Mouse (Mus musculus): ENCODE measurements around the gene Igfbp5. TPM values are rescaled to one million over a fixed set of nuclear protein-coding genes. Genes with fewer than 3 reads are reported as not detected.

Igfbp5 gene
- total RNA-seq, 4 experiments from 2014 or later: 65.8 to 95.2 (median 82.5) TPM

DNA sequence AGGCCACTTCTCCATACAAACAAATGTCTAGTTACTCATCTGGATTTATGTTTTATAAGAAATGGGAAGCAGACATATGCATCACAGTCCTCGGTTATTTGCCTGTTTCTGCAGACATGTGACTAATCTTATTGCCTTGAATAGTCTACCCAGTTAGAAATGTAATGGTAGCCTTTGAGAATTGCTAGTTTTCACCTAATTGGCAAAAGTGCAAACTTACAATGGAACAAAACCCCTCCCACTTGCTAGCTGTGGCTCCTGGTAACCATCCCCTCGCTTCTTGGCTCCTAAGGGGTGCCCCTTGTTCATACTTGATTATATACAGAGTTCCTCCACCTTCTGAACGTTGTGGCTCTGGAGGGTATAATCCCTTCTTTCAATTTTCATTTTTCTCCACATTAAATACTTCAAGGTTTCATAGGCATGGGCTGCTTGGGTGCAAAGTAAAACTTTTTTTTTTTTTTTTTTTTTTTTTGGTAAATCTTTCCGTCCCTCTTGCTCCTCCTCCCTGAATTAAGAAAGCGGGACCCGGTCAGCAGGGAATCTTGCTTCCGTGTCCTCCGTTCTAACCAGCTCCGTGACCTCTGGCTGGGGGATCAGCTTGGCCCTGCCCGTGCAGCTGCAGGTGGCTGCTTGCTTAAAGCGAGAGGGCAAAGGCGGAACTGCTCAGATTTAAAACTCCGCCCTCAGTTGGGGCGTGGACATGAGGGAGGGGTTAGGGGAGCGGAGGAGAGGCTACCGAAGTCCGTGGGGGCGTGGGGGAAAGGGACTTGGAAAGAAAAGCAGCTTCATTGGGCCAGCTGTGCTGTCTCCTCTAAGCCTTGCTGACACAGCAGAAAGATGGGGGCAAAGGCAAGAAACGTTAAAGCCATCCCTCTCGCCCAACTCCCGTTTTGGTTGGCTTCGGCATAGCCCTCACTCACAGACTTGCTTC lies 4.7 kb downstream of the Igfbp5 start:
- DNase-seq (ENCODE audit: low spot score in 2 of 2): peak; percentile 37 to 50

DNA sequence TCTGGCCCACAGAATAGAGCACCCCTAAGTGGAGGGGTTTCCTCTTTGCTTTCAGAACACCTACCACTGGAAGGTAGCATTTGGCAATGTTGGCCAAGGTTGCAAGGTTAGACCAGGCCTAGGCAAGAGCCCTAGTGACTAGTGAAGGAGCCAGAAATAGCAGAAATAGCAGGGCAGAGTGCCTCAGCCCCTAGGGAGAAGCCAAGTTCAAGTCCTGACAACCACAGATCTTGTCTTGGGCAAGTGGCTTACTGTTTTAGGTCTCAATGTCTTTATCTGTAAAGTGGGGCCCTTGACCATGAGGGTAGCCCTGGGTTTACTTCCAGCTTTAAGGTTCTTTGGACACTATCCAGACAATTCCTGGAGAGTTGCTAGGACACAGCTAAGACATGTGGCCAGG lies 5.4 kb downstream of the Igfbp5 start:
- DNase-seq (ENCODE audit: low spot score in 2 of 2): no peak

DNA sequence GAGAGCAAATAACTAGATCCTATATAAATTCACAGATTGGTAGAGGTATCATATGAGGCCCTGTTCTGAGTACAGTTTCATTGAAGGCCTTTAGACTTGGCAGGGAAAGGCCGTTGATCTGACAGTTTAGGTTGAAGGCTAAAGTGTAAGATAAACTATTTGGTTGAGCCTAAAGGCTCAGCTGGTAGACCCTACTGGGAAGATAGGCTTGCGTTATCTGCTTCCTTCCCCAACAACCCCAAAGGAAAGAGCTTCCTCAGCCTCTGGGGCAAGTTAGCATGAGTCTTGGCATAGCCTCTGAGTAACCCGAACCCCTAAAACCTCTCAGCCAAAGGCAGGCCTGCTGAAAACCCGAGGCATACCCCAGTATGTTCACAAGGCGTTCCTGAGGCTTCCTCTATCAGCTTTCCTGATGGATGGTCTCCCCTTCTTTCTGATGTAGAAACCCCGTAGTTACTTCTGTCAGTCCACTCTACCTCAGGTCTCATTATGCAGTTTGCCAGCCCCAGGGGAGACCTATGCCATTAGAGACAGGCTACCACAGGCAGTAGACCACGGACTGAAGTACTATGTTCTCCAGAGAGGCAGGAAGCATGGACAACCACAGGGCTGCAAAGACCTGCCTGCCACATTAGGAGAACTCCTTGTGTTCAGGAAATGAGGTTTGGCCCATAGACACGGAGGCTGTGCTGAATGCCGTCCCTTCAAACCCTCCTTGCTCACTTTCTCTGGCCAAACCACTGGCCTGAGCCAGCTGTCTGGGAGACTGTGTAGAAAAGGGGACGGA lies 6.1 kb downstream of the Igfbp5 start:
- DNase-seq (ENCODE audit: low spot score in 2 of 2): no peak

DNA sequence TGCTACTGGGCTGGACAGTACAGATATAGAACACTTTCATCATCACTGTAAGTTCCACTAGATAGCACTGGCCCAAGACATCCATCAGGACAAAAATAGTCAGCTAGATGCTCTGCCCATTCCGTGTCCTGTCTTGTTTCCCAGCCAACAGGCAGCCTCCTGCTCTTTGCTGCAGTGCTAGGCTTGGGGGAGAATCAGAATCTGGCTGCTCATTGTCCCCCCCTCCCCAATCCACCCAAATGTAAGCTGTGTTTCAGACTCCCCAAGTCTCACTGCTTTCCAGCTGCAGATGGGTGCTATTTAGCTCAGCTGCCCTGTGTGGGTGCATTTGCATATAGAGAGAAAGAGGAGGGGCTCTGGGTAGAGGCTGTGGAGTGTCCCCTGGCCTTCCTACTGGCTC lies 7.3 kb downstream of the Igfbp5 start:
- DNase-seq (ENCODE audit: low spot score in 2 of 2): no peak

DNA sequence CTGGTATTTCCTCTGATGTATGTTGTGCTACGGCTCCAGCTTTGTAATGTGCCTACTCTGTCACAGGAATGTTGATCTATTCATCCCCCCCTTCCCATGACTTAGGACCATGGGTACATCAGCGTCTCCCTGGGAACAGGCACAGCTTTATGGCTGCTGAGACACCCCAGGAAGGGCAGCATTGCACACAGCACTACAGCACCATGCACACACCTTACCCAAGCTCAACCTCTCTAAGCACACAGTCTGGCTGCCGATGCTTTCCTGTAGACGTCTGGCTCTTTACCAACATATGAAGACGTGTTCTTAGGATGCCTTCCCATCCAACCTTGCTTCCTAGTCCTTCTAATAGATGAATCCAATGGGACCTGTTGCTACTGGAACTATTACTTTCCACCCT lies 8.3 kb downstream of the Igfbp5 start:
- DNase-seq (ENCODE audit: low spot score in 2 of 2): no peak

DNA sequence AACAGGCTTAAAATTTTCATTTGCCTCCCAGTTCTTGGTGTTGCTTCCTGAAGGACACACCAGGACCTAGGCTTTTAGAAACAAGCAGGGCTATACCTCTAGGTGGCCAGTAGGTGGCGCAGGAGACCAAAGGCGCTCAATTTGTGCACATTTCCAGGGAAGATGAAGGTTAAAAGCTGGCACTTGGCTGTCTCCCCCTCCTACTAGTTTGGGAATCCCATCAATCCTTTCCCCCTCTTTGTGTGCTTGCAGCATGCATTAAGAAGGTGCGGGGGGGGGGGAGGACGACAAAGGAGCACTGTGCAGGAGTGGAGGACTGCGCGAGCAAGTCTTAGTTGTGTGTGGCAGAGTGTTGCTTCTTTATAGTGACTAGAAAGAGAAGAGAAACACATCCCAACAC lies 8.8 kb downstream of the Igfbp5 start:
- DNase-seq (ENCODE audit: low spot score in 2 of 2): peak in 1 of 2 experiments; percentile 57

DNA sequence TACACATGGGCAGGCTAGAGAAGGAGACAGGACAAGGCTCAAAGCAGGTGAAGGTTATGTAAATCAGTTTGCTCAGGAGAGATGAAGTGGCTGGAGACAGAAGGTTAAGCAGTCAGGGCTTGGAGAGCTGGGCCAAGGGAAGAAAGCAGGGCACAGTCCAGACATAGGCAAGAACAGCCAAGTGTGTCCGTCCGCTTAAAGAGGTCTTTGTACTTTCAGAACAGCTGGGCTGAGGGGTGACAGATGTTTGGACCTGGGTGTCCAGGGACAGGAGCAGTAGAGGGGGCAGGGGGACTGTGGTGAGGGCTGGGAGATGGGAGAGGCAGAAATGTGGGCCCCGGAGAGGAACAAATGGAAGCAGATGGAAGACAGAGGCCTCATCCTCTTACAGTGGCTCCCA lies 10.4 kb downstream of the Igfbp5 start:
- DNase-seq (ENCODE audit: low spot score in 2 of 2): no peak

DNA sequence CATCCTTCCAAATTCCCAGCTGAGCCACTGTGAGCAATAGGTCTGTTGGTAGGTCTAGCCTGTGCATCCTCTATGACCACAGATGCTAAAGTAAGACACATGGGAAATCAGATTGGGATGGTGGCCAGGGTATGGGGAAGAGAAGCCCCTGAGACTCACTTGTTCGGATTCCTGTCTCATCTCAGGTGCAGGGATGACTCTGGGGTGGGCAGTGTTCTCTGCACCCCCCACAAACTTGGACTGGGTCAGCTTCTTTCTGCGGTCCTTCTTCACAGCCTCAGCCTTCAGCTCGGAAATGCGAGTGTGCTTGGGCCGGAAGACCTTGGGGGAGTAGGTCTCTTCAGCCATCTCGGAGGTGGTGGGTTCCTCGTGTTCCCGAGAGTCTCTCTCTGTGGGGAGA lies 11.0 kb downstream of the Igfbp5 start:
- no peak for DNase-seq (ENCODE audit: low spot score in 2 of 2)

DNA sequence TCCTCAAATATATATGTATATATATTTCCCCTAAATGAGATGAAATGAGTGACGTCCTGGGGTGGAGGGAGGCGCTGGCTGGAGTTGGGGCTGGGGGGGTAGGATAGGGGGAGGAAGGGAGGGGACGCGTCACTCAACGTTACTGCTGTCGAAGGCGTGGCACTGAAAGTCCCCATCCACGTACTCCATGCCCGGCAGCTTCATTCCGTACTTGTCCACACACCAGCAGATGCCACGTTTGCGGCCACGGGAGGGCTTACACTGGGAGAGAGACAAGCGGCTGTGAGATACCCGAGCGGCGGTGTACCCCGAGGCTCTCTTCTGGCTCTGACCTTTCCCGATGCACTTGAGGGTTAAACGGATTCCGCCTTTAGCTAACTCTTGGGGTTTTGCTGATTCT lies 12.4 kb downstream of the Igfbp5 start:
- no peak for DNase-seq (ENCODE audit: low spot score in 2 of 2)

DNA sequence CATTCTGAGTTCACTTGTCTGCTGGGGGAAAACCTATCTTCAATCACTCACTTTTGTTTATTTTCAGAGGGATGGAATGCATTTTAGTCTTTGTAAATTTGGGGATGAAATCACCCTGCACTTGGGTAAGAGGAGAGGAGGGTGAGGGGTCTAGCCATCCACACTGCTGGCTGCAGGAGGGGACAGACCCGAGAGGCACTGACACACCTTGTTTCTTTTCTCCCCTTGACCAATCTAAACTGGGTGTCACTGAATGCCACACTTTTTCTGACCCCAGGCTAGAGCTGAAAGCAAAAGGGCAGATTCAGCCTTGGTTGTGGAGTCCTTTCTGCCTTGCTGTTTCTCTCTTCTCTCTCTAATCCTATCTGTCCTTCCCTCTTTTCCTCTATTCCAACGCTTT lies 13.0 kb downstream of the Igfbp5 start:
- no peak for DNase-seq (ENCODE audit: low spot score in 2 of 2)

DNA sequence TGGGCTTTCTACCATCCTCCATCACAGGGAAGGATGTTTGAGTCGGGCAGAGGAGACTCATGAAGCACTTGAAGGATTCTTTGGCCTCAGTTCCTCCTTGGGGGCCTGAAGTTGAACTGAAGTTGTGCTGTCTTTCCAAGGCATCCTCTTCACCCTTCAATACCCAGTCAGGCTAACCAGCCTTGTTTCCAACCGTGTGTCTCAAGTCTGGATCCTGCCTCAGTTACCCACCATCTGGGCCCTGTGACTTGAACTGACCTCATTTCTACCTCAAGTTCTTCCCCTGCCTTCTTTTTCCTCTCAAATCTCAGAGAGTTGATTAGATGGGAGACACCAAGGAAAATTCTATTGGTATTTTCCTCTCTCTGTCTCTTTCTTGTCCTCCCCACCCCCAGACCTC lies 14.2 kb downstream of the Igfbp5 start:
- DNase-seq (ENCODE audit: low spot score in 2 of 2): no peak

DNA sequence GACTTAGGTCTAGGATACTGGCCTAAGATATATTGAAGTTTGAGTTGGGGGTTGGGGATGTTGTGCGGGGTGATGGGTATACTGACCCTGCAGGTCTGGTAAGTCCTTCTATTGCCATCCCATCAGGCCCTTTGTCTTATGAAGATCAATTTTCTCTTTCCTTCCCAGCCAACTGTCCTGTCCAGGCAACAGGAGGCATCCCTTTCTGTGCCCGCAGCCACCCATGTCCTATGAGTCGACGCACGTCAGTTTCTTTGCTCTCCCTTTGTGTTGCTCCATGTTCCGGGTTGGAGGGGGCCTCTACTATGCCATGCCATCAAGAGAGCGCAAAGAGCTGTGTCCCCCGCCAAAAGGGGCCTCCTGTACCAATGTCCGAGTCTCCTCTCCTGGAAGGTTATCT lies 14.7 kb downstream of the Igfbp5 start:
- no peak for DNase-seq (ENCODE audit: low spot score in 2 of 2)

DNA sequence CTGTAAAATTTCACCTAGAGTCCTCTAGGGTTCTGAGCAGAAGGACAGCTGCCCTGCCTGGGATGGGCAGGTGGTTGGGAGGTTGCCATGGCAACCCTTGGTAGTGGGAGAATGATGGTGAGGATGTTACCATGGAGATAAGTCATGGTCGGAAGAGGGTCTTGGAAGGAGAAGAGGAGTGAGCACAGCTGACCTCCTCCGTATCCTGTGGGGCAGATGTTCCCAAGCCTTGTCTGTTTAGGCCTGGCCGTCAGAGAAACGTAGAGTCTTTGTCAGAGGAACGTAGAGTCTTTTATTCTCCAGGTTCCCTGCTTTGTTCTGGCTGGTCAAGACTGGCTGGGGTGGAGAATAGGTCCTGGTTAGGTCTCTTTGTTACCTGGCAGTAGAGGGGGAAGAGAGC lies 15.8 kb downstream of the Igfbp5 start:
- DNase-seq (ENCODE audit: low spot score in 2 of 2): no peak

DNA sequence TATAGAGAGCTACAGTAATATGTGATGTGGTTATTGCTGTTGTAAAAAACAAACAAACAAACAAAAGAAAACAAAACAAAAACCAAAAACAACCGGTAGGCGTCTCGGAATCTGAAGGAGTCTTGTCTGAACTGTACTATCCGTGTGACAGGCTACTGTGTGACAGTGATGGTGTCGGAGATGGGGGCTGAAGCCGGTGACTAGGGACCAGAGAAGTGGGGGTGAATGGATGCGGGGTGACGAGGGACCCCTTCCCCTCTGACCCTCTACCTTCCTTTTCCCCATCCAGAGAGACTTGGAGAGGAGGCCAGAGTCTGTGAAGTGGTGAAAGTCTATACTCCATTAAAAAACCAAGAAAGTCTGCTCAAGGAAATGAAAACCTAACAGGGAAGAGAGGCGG lies 16.4 kb downstream of the Igfbp5 start:
- no peak for DNase-seq (ENCODE audit: low spot score in 2 of 2)

DNA sequence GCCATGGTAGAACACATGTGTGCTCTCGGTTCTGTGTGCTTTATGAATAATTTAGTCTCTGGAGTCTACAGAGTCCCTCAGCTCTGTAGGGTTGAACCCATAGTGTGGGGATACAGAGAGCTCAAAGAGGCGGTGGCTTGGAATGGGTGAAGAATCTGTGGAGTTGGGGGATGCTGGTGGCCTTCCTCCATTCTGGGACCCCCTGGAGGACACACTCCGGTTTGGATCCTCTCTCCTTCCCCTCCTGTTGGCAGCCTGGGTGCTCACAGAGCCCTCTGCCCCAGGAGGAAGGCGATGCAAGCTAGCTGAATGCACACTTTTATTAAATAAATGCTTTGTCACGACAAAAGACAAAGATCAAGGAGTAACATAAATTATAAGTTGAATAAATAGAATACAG lies 17.1 kb downstream of the Igfbp5 start:
- DNase-seq (ENCODE audit: low spot score in 2 of 2): no peak

DNA sequence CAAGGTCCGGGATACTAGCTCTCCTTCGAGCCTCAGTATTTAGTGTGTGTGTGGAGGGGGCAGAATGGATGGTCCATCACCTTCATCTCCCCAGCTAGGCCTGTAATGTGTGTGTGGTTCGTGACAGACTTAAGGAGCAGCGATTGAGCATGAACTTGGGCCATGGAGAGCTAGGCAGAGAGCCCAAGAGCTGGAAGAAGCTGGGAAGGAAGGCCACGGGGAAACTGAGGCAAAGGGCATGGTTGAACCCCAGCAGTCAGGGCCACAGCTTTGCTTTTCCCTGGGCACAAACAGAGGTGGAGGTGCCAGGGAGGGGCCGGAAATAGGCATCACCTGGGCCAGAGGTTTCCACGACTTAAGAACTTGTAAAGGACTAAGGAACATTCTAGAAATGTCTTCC lies 17.5 kb downstream of the Igfbp5 start:
- DNase-seq (ENCODE audit: low spot score in 2 of 2): no peak

DNA sequence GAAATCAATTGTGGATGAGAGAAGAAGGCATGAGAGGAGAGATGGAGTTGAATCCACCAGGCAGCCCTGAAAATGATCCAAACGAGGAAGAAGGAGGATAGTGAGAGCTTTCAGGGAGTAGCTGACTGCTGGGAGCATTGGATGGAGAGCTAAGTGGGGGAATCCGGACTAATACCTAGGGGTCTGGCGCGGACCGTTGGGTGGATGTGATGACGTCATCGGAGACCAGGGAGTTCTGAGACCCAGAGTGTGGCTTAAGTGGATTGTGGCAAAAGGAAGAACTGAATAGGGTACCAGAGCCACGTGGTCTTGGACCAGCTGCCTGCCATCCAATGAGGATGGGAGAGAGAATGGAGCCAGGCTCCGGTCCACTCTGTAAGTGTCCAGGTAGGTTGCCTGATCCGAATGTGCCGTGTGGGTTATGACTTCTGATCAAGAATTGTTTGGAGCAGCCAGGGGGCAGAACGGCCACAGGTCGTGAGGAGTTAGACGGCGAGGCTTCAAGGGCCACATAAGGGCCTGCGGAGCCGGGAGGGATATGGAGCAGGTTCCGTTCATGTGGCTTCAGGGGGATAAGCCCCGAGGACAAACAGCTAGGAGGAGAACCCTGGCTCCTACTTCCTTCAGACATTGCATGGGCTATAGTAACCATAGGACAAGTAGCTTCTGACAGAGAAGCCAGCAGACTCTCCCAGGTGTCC lies 18.3 kb downstream of the Igfbp5 start:
- no peak for DNase-seq (ENCODE audit: low spot score in 2 of 2)

DNA sequence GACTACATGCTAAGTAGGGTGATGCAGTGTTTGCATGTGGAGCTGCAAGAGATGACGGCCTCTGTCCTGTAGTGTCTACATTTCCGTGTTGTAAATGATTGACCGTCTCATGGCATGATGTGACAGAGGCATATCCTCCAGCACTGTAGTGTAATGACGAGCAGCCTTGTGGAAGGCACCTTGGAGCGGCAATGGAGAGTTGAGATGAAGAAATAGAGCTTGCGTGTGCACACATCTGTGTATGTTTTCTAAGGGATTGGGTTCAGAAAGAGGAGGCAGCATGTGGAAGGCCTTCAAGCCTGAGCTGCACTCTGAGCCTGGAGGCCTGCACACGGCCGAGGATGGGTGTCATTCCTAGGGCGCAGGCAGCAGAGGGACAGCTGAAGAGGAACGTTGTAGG lies 19.0 kb downstream of the Igfbp5 start:
- DNase-seq (ENCODE audit: low spot score in 2 of 2): no peak

DNA sequence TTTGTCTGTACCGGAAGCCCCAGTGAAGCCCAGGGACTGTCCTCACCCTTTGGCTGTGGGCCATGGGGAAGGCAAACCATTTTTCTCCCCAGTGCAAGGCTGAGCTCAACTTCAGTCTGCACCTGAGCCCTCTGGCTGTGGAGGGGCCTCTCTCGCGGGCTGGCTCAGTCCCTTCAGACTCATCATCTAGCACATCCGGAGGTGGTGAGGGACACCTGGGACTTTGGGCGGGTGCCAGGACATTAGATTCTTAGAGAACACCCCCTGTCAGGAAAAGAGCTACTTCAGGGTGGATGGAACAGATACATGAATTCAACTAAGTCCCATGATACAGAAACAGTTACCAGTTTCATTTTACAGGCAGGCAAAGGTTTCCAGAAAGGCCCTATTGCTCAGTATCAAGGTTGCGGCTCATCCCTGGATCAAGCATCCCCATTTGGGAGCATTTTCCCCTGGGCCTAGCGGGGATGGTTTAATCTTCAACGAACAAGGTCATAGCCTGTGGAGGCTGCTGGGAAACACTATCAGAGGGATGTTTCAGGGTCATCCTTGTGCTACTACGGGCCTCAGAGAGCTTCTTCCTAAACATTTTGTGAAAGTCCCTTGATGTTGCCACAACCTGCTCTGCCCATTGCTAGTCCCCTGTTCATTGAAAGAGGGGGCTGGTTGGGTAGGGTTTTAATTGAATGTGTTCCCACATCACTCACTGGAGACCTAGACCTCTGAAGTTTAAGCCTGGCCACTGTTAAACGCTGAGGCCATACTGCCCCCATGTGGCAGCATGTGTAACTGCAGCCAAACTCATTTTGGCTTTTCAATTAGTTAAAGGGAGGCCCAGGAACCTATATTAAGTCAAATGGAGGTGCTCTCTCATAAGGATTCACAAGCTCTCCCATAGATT lies 20.1 kb downstream of the Igfbp5 start:
- DNase-seq (ENCODE audit: low spot score in 2 of 2): peak in 1 of 2 experiments; percentile 46

DNA sequence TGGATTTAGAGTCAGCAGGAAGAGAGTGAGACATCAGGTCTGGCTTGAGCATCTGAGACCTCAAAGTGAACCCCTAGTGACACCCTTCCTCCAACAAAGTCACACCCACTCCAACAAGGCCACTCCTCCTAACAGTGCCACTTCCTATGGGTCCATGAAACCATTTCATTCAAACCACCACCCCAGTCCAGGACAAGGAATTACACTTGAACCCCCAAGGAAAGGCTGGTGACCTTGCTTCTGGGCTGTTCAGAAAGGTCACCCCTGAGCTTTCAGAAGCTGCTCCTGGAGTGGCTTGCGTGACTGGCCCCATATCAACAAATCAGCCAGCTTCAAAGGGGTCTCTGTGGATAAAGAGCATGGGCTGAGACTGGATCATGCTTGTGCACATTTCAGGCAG lies 20.9 kb downstream of the Igfbp5 start:
- no peak for DNase-seq (ENCODE audit: low spot score in 2 of 2)

DNA sequence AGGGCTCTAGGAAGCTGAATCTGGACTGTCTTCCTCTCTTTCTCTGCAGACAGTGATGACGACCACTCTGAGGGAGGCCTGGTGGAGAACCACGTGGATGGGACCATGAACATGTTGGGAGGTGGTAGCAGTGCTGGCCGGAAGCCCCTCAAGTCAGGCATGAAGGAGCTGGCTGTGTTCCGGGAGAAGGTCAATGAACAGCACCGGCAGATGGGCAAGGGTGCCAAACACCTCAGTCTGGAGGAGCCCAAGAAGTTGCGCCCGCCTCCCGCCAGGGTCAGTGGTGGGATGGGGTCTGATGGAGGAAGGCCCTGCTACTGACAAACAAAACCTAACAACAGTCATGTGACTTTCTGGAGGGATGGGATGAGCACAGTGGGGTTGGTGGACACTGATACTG lies 25.6 kb downstream of the Igfbp5 start:
- DNase-seq (ENCODE audit: low spot score in 2 of 2): no peak
